Mouse (Mus musculus) MEL (cell line): ENCODE data around the gene Ilf2. TPM values are rescaled to one million over a fixed set of nuclear protein-coding genes. Genes with fewer than 3 reads are reported as not detected.

Experiments used
- DNase-seq: peaks from one replicate; pipeline ENCODE4 v3.0.0; 2011; ENCODE audit warnings: low read depth, low spot score
- H3K27ac ChIP-seq: 2 replicates; pipeline ENCODE4 v1.5.1; 2012; ENCODE audit warnings: low read depth, mild to moderate bottlenecking, control low read depth, low read length, moderate library complexity; ENCODE audit not compliant: control insufficient read depth
- H3K27me3 ChIP-seq, 2 experiments: fragments of 150-350 bp in 1 of 2; sonication (generic) in 1 of 2; 2 replicates each; pipeline ENCODE4 v1.6.1; 2012; ENCODE audit warnings: low read length in 2 of 2, mild to moderate bottlenecking in 2 of 2, improper control_type of control experiment in 1 of 2, moderate library complexity in 1 of 2; ENCODE audit not compliant: insufficient read depth in 2 of 2, control insufficient read depth in 1 of 2
- H3K36me3 ChIP-seq, 2 experiments: 2 replicates each; pipeline ENCODE4 v1.6.1; 2012 to 2014; ENCODE audit warnings: low read length in 2 of 2, improper control_type of control experiment in 1 of 2, inconsistent platforms in 1 of 2, mild to moderate bottlenecking in 1 of 2; ENCODE audit not compliant: insufficient read depth in 2 of 2, control insufficient read depth in 1 of 2
- H3K4me1 ChIP-seq, 2 experiments: fragments of 150-350 bp in 1 of 2; sonication (generic) in 1 of 2; 2 replicates each; pipeline ENCODE4 v1.6.1; 2012; ENCODE audit warnings: low read length in 2 of 2, improper control_type of control experiment in 1 of 2, mild to moderate bottlenecking in 1 of 2; ENCODE audit not compliant: insufficient read depth in 2 of 2, control insufficient read depth in 1 of 2
- H3K4me3 ChIP-seq, 2 experiments: fragments of 150-350 bp in 1 of 2; sonication (generic) in 1 of 2; 2 replicates each; pipeline ENCODE4 v1.5.1; 2012; ENCODE audit warnings: low read depth in 2 of 2, low read length in 2 of 2, mild to moderate bottlenecking in 2 of 2, moderate library complexity in 2 of 2, control low read depth in 1 of 2, improper control_type of control experiment in 1 of 2; ENCODE audit not compliant: control insufficient read depth in 1 of 2, insufficient read depth in 1 of 2
- H3K79me2 ChIP-seq: 2 replicates; pipeline ENCODE4 v1.6.1; 2012; ENCODE audit warnings: mild to moderate bottlenecking, low read length, moderate library complexity; ENCODE audit not compliant: control insufficient read depth, poor library complexity, insufficient read depth
- H3K9ac ChIP-seq: 2 replicates; pipeline ENCODE4 v1.6.1; 2012; ENCODE audit warnings: low read depth, mild to moderate bottlenecking, control low read depth, low read length, moderate library complexity; ENCODE audit not compliant: control insufficient read depth, poor library complexity, severe bottlenecking
- H3K9me3 ChIP-seq: fragments of 150-350 bp; sonication (generic); replicated peaks from 2 replicates; pipeline ENCODE4 v1.6.1; 2012; ENCODE audit warnings: mild to moderate bottlenecking, low read length, improper control_type of control experiment, moderate library complexity; ENCODE audit not compliant: insufficient read depth
- CHD1 ChIP-seq: IDR thresholded peaks from 2 replicates; pipeline ENCODE4 v1.6.1; 2012; ENCODE audit warnings: low read depth, mild to moderate bottlenecking, inconsistent platforms, low read length, improper control_type of control experiment
- ELF1 ChIP-seq: IDR thresholded peaks from 2 replicates; pipeline ENCODE4 v1.6.1; 2014; ENCODE audit warnings: low read depth, mild to moderate bottlenecking, inconsistent platforms, low read length, improper control_type of control experiment, moderate library complexity
- EP300 ChIP-seq, 2 experiments: IDR thresholded peaks; 2 replicates each; pipeline ENCODE4 v1.6.1; 2011; ENCODE audit warnings: improper control_type of control experiment in 2 of 2, low read length in 2 of 2, low read depth in 1 of 2, mild to moderate bottlenecking in 1 of 2
- JUND ChIP-seq: IDR thresholded peaks from 2 replicates; pipeline ENCODE4 v1.6.1; 2011; ENCODE audit warnings: low read depth, mild to moderate bottlenecking, improper control_type of control experiment, low read length
- MAFK ChIP-seq: IDR thresholded peaks from 2 replicates; pipeline ENCODE4 v1.6.1; 2011; ENCODE audit warnings: low read depth, mild to moderate bottlenecking, low read length, improper control_type of control experiment, borderline replicate concordance
- MAX ChIP-seq: IDR thresholded peaks from 2 replicates; pipeline ENCODE4 v1.6.1; 2011; ENCODE audit warnings: low read length, improper control_type of control experiment
- NELFE ChIP-seq: IDR thresholded peaks from 2 replicates; pipeline ENCODE4 v1.6.1; 2011; ENCODE audit warnings: low read depth, low read length, improper control_type of control experiment
- POLR2AphosphoS5 ChIP-seq: IDR thresholded peaks from 2 replicates; pipeline ENCODE4 v1.6.1; 2012; ENCODE audit warnings: low read depth, borderline replicate concordance, mild to moderate bottlenecking, inconsistent platforms, low read length, moderate library complexity, mixed read lengths
- RCOR1 ChIP-seq: IDR thresholded peaks from 2 replicates; pipeline ENCODE4 v1.6.1; 2012; ENCODE audit warnings: low read depth, mild to moderate bottlenecking, inconsistent platforms, low read length, improper control_type of control experiment
- TBP ChIP-seq: IDR thresholded peaks from 2 replicates; pipeline ENCODE4 v1.8.0; 2011; ENCODE audit warnings: low read depth, low read length, improper control_type of control experiment
- TCF12 ChIP-seq: IDR thresholded peaks from 2 replicates; pipeline ENCODE4 v1.6.1; 2014; ENCODE audit warnings: low read depth, mild to moderate bottlenecking, inconsistent platforms, low read length, improper control_type of control experiment, moderate library complexity
- USF1 ChIP-seq: IDR thresholded peaks from 2 replicates; pipeline ENCODE4 v1.6.1; 2014; ENCODE audit warnings: low read depth, mild to moderate bottlenecking, inconsistent platforms, low read length, improper control_type of control experiment, moderate library complexity
- USF2 ChIP-seq, 2 experiments: IDR thresholded peaks; 2 replicates each; pipeline ENCODE4 v1.6.1; 2011 to 2012; ENCODE audit warnings: improper control_type of control experiment in 2 of 2, low read length in 2 of 2, borderline replicate concordance in 1 of 2, inconsistent platforms in 1 of 2, low read depth in 1 of 2, mild to moderate bottlenecking in 1 of 2; ENCODE audit not compliant: insufficient read depth in 1 of 2
- ZC3H11A ChIP-seq: IDR thresholded peaks from 2 replicates; pipeline ENCODE4 v1.6.1; 2012; ENCODE audit warnings: low read depth, mild to moderate bottlenecking, inconsistent platforms, low read length, improper control_type of control experiment
- ZKSCAN1 ChIP-seq: IDR thresholded peaks from 2 replicates; pipeline ENCODE4 v1.6.1; 2012; ENCODE audit warnings: low read depth, mild to moderate bottlenecking, inconsistent platforms, low read length, improper control_type of control experiment, moderate library complexity
- polyA plus RNA-seq, 2 experiments: library from polyadenylated mRNA; stranded (reverse) in 1 of 2; unstranded in 1 of 2; fragments of >175 nt in 1 of 2; fragments of >200 nt in 1 of 2; gene quantifications; 2 replicates each; pipeline versions ENCODE4 v1.2.1 to v1.2.4; 2012; ENCODE audit warnings: low replicate concordance in 2 of 2, low read depth in 1 of 2; ENCODE audit not compliant: insufficient read length in 2 of 2, insufficient read depth in 1 of 2, missing spikeins in 1 of 2
- total RNA-seq: library from RNA; depleted of rRNA; stranded (reverse); fragments of 300-350 nt; gene quantifications from 2 replicates; pipeline ENCODE4 v1.2.3, GENCODE M21; 2012

Gene Ilf2
- total and polyA plus RNA-seq, 3 experiments = 107 to 223 (median 175) TPM

DNA sequence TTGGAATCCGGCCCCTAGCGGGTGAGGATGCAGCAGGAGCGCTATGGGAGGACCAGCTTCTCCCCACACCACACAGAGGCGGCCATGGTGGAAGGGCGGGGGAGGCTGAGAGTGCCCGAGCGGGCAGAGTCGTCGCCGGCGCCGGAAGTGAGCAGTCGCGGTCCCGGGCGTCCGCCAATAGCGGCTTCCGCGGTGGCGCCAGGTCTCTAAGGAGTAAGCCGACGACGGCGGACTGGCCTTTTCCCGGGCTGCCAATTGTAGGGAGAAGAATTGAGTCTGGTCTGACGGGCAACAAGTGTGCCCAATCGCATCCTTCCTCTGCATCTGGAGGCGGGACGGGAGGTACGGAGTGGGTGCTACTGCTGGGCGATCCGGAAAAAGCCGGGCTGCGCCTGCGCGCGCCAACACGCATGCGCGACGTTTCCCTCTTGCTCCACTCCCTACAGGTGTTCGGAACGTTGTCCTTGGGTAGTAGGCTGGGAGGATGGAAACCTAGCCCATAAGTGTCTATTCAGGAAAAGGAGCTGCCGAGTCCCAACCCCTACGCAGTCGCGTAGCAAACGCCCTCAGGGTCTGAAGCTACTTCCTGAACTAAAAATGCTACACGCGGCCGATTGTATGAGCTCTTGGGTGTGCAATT is 42.4 kb upstream of the Ilf2 start, which contains the start of gene Ints3 (continued):
- no peak for TF ChIP-seq RCOR1
- no peak for TF ChIP-seq USF2 (IDR thresholded peaks at IDR 0.05; ENCODE audit: borderline replicate concordance in 1 of 2, insufficient read depth in 1 of 2, low read depth in 1 of 2, low read length in 2 of 2)
- TF ChIP-seq TCF12 = no peak; the same call in 1 of the 2 replicates
- peak; percentile 93; the same call in 1 of the 2 replicates for TF ChIP-seq CHD1
- TF ChIP-seq USF1 = 0 out of 2 replicates have a peak, but pooled peaks have one; percentile 44
- no peak for TF ChIP-seq JUND
- peak; percentile 99 for TF ChIP-seq NELFE
- peak; percentile 89 for TF ChIP-seq TBP
- TF ChIP-seq MAX = peak; percentile 80
- TF ChIP-seq ZC3H11A = no peak
- TF ChIP-seq POLR2AphosphoS5 = no peak; the same call in 1 of the 2 replicates

DNA sequence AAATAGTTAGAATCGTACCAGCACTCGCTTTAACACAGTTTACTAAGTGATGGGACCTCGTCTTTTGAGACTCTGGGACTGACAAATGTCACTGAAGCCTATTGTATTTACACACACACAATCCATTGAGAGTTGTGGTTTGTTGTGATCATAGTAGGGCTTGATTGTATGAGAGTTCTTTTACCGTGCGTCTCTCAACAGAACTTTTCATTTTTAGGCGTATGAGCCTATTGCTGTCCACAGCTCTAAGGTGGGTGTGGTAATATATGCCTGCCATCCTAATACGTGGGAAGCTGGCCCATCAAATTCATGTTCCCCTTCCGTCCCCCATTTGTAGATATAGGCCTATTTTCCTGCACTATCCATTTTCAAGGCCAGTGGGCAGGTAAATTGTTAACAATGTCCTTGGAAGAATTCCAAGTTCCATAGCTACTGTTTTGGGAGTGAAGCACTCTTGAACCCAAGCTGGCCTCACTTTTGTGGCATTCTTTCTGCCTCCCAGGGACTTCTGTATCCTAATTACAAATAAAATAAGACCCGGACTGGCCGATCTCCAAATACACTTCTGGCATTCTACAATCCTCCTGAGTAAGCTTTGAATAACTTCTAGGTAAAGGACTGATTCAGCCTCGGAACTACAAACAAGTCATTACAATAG is 41.7 kb upstream of the Ilf2 start:
- peaks cover 23 to 27% of the 10 kb centered on the region in 2 experiments for H3K4me1 ChIP-seq
- H3K79me2 ChIP-seq = peaks cover 18% of the 10 kb centered on the region
- peak overlapping the region; percentile 64 to 65 for H3K4me3 ChIP-seq
- peaks cover 0 to 33% of the 10 kb centered on the region in 2 experiments; a peak in 2 of 4 replicates for H3K36me3 ChIP-seq
- TF ChIP-seq CHD1 (0 out of 2 replicates have a peak, but pooled peaks have one; percentile 73), ZKSCAN1 (no peak), EP300 (IDR thresholded peaks at IDR 0.05; ENCODE audit: low read depth in 1 of 2, low read length in 2 of 2) (peak in 1 of 2 experiments; percentile 3; a peak in 1 of 4 replicates)
- DNase-seq = peak; percentile 83
- H3K27me3 ChIP-seq = no peaks in the 10 kb centered on the region
- H3K9ac ChIP-seq = peak overlapping the region; percentile 81
- peak overlapping the region; percentile 90 for H3K27ac ChIP-seq
- H3K9me3 ChIP-seq = no peaks in the 10 kb centered on the region

DNA sequence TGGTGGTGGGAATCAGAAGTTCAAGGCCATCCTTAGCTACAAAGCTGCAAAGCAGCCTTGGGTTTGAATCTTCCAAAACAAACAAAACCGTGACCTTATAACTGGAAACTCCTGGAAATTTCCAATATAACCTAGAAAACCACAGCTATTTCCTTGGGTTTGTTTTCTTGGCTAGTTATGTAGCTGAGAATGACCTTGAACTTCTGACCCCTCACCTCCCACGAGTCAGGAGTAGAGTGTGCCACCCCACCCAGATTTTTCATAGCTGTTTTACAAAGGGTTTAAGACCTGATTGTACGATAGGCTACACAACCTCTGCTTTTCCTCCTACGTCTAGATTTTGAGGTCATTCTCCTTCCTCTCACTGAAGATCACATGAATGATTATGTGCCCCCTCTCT is 38.8 kb upstream of the Ilf2 start:
- TF ChIP-seq ELF1 (no peak), MAFK (no peak)
- Histone ChIP-seq H3K9ac (no peak overlapping the region), H3K4me3 (no peak overlapping the region), H3K9me3 (no peaks in the 10 kb centered on the region), H3K27me3 (no peaks in the 10 kb centered on the region), H3K36me3 (peaks cover 0 to 7% of the 10 kb centered on the region in 2 experiments; a peak in 2 of 4 replicates), H3K4me1 (peaks cover 2 to 3% of the 10 kb centered on the region in 2 experiments; a peak in 1 of 4 replicates), H3K27ac (no peak overlapping the region), H3K79me2 (peaks cover 10% of the 10 kb centered on the region)
- no peak for DNase-seq
